11 mouse cellular contexts compared by ENCODE assay signal in genomic region chr7:132247091-132247490, GRCm38 (mm10).
DNase-seq lines count a peak whose midpoint lies in the region; ATAC-seq and TF ChIP-seq lines count a peak whose summit lies in the region.
"Had no signal": no experiment of that assay in that cellular context is flagged by ENCODE, and none has a peak within 500 bp of the region (broad histone marks: within the 10 kb centered on the region; RNA-seq: fewer than 3 reads in every experiment).

No protein-coding gene starts in this region.

- no peak overlapping the region for H3K4me3 ChIP-seq in stomach, embryonic 14.5 days (ENCODE audit: low read depth, low read length)
- no peak overlapping the region for H3K4me3 ChIP-seq in stomach, postnatal 0 days (ENCODE audit: low read depth, low read length)
- H3K4me3 ChIP-seq in forebrain, postnatal 0 days (ENCODE audit: low read depth, low read length) = no peak overlapping the region
- H3K4me3 ChIP-seq in midbrain, embryonic 11.5 days (ENCODE audit: low read depth, low read length) = no peak overlapping the region
- no peak overlapping the region for H3K4me3 ChIP-seq in stomach, embryonic 16.5 days (replicated peaks; ENCODE audit: low read length)

- H3K9me3 ChIP-seq in stomach, embryonic 14.5 days (ENCODE audit: control insufficient read depth, low read depth, low read length) = no peaks in the 10 kb centered on the region
- H3K9me3 ChIP-seq in stomach, postnatal 0 days (ENCODE audit: control insufficient read depth, low read length) = no peaks in the 10 kb centered on the region
- H3K9me3 ChIP-seq in forebrain, postnatal 0 days (ENCODE audit: low read length) = no peaks in the 10 kb centered on the region
- no peaks in the 10 kb centered on the region for H3K9me3 ChIP-seq in midbrain, embryonic 11.5 days (ENCODE audit: control insufficient read depth, low read length)
- H3K9me3 ChIP-seq in stomach, embryonic 16.5 days (replicated peaks; ENCODE audit: control insufficient read depth, low read length) = no peaks in the 10 kb centered on the region

- no peak for TF ChIP-seq EP300 in stomach, postnatal 0 days (optimal IDR thresholded peaks at IDR 0.05)

- H3K9ac ChIP-seq in stomach, embryonic 14.5 days (replicated peaks; ENCODE audit: low read depth, low read length) = no peak overlapping the region
- no peak overlapping the region for H3K9ac ChIP-seq in stomach, postnatal 0 days (ENCODE audit: low read length)
- H3K9ac ChIP-seq in forebrain, postnatal 0 days = no peak overlapping the region
- H3K9ac ChIP-seq in midbrain, embryonic 11.5 days (ENCODE audit: low read length) = peak overlapping the region; percentile 56
- H3K9ac ChIP-seq in stomach, embryonic 16.5 days (ENCODE audit: low read length) = no peak overlapping the region
- H3K9ac ChIP-seq: liver, postnatal 0 days had no signal

- H3K4me1 ChIP-seq in stomach, embryonic 14.5 days (ENCODE audit: control insufficient read depth, insufficient read depth, low read length) = peaks cover 4% of the 10 kb centered on the region
- no peaks in the 10 kb centered on the region for H3K4me1 ChIP-seq in stomach, postnatal 0 days (replicated peaks; ENCODE audit: control insufficient read depth, insufficient read depth)
- H3K4me1 ChIP-seq in forebrain, postnatal 0 days (ENCODE audit: insufficient read depth) = peaks cover 12% of the 10 kb centered on the region; the same call in 1 of the 2 replicates
- H3K4me1 ChIP-seq in midbrain, embryonic 11.5 days (ENCODE audit: control insufficient read depth, insufficient read depth, low read length) = peaks cover 33% of the 10 kb centered on the region
- 0 out of 2 replicates have a peak, but pooled peaks cover 12% of the 10 kb centered on the region for H3K4me1 ChIP-seq in stomach, embryonic 16.5 days (ENCODE audit: control insufficient read depth, insufficient read depth, low read length)

- no peak overlapping the region for H3K4me2 ChIP-seq in stomach, embryonic 14.5 days (replicated peaks; ENCODE audit: low read depth, low read length)
- no peak overlapping the region for H3K4me2 ChIP-seq in stomach, postnatal 0 days (replicated peaks; ENCODE audit: low read depth)
- no peak overlapping the region for H3K4me2 ChIP-seq in forebrain, postnatal 0 days (ENCODE audit: low read depth)
- peak overlapping the region; percentile 24 for H3K4me2 ChIP-seq in midbrain, embryonic 11.5 days
- H3K4me2 ChIP-seq in stomach, embryonic 16.5 days (ENCODE audit: low read depth, low read length) = no peak overlapping the region

- H3K36me3 ChIP-seq in stomach, embryonic 14.5 days (ENCODE audit: control insufficient read depth, insufficient read depth, low read length) = peaks cover 12% of the 10 kb centered on the region; the same call in 1 of the 2 replicates
- peaks cover 6% of the 10 kb centered on the region for H3K36me3 ChIP-seq in stomach, postnatal 0 days (ENCODE audit: control insufficient read depth, insufficient read depth, low read length)
- H3K36me3 ChIP-seq in forebrain, postnatal 0 days (ENCODE audit: insufficient read depth) = 0 out of 2 replicates have a peak, but pooled peaks cover 2% of the 10 kb centered on the region
- peaks cover 5% of the 10 kb centered on the region; the same call in 1 of the 2 replicates for H3K36me3 ChIP-seq in midbrain, embryonic 11.5 days (ENCODE audit: control insufficient read depth, insufficient read depth, low read length)
- H3K36me3 ChIP-seq in stomach, embryonic 16.5 days (ENCODE audit: control insufficient read depth, insufficient read depth, low read length) = peaks cover 4% of the 10 kb centered on the region; the same call in 1 of the 2 replicates

- peak overlapping the region; percentile 44; the same call in 1 of the 2 replicates for H3K27ac ChIP-seq in stomach, embryonic 14.5 days (ENCODE audit: low read length)
- H3K27ac ChIP-seq in stomach, postnatal 0 days (replicated peaks) = no peak overlapping the region
- H3K27ac ChIP-seq in forebrain, postnatal 0 days (ENCODE audit: low read depth, low read length) = peak overlapping the region; percentile 51
- peak overlapping the region; percentile 95 for H3K27ac ChIP-seq in midbrain, embryonic 11.5 days (ENCODE audit: low read depth, low read length)
- H3K27ac ChIP-seq in stomach, embryonic 16.5 days (ENCODE audit: low read length) = peak overlapping the region; percentile 30; the same call in 1 of the 2 replicates

- no peak for DNase-seq in stomach, postnatal 0 days (ENCODE audit: low spot score)
- no peak for DNase-seq in forebrain, postnatal 0 days
- peak; percentile 93 for DNase-seq in midbrain, embryonic 11.5 days (ENCODE audit: low spot score, missing footprints)
- DNase-seq in spleen, postnatal 4 days (ENCODE audit: low spot score in 2 of 2) = no peak
- no peak for DNase-seq in thymus, adult 18-20 months
- no peak for DNase-seq in layer of hippocampus, postnatal 10 days (ENCODE audit: low spot score in 2 of 2)
- DNase-seq: heart, postnatal 14 days; kidney, postnatal 25 days; liver, postnatal 0 days had no signal

- H3K27me3 ChIP-seq in stomach, embryonic 14.5 days (ENCODE audit: control insufficient read depth, insufficient read depth, low read length) = no peaks in the 10 kb centered on the region
- H3K27me3 ChIP-seq in stomach, postnatal 0 days (ENCODE audit: control insufficient read depth, insufficient read depth, low read length) = no peaks in the 10 kb centered on the region
- no peaks in the 10 kb centered on the region for H3K27me3 ChIP-seq in forebrain, postnatal 0 days (ENCODE audit: insufficient read depth, low read length)
- H3K27me3 ChIP-seq in midbrain, embryonic 11.5 days (ENCODE audit: control insufficient read depth, insufficient read depth, low read length) = no peaks in the 10 kb centered on the region
- H3K27me3 ChIP-seq in stomach, embryonic 16.5 days (ENCODE audit: control insufficient read depth, insufficient read depth, low read length) = no peaks in the 10 kb centered on the region

- no peak for ATAC-seq in stomach, embryonic 14.5 days (ENCODE audit: insufficient number of reproducible peaks, insufficient read depth, low FRiP score, low read depth)
- no peak for ATAC-seq in stomach, postnatal 0 days (ENCODE audit: low FRiP score, low TSS enrichment)
- no peak for ATAC-seq in forebrain, postnatal 0 days
- peak; percentile 6; the same call in 1 of the 2 replicates for ATAC-seq in midbrain, embryonic 11.5 days (ENCODE audit: low FRiP score)
- no peak for ATAC-seq in stomach, embryonic 16.5 days (ENCODE audit: insufficient read depth, low FRiP score)
- ATAC-seq: liver, postnatal 0 days had no signal

- WGBS in stomach, embryonic 14.5 days = 78% methylated on average over 5 of the region's 5 CpGs
- 83% methylated on average over 5 of the region's 5 CpGs for WGBS in stomach, postnatal 0 days
- WGBS in forebrain, postnatal 0 days = 51% methylated on average over 5 of the region's 5 CpGs
- 32% methylated on average over 5 of the region's 5 CpGs for WGBS in midbrain, embryonic 11.5 days
- WGBS in stomach, embryonic 16.5 days = 69% methylated on average over 5 of the region's 5 CpGs

- TF ChIP-seq CTCF in stomach, postnatal 0 days (IDR thresholded peaks at IDR 0.05; ENCODE audit: low read depth) = no peak
- no peak for TF ChIP-seq CTCF in forebrain, postnatal 0 days (IDR thresholded peaks at IDR 0.05; ENCODE audit: low read depth)
